Comparison of ENCODE assay signal across 10 mouse cellular contexts in the genomic region with DNA sequence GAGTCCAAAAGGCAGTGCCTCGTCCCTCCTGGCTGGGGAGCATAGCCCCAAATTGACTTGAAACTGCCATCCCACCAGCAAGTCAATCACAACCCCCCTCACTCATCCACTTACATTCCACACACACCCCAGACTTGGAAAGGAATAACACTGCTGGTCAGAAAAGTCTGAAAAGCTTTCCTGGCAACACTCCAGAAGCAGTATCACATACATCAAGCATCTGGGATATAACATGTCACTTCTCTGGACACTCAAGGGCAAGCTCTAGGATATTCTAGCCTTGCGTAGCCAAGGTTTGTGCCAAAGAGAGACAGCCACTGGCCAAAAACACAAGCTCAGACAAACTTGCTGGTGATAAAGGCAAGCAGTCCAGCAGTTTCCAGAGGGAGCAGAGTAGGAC. TPM values are rescaled to one million over a fixed set of nuclear protein-coding genes. Genes with fewer than 3 reads are reported as not detected.
DNase-seq lines count a peak whose midpoint lies in the region; ATAC-seq and TF ChIP-seq lines count a peak whose summit lies in the region.
"Had no signal": no experiment of that assay in that cellular context is flagged by ENCODE, and none has a peak within 500 bp of the region (broad histone marks: within the 10 kb centered on the region; RNA-seq: fewer than 3 reads in every experiment).

No protein-coding gene starts in this region.

- WGBS in heart, embryonic 16.5 days, result 29% methylated on average over 2 of the region's 2 CpGs
- WGBS in lung, postnatal 0 days, result 18% methylated on average over 2 of the region's 2 CpGs
- WGBS in intestine, embryonic 15.5 days, result 58% methylated on average over 2 of the region's 2 CpGs
- 38% methylated on average over 2 of the region's 2 CpGs for WGBS in stomach, embryonic 15.5 days

- no peak overlapping the region for H3K4me2 ChIP-seq in heart, embryonic 16.5 days (ENCODE audit: low read depth, low read length)
- H3K4me2 ChIP-seq in lung, postnatal 0 days (replicated peaks; ENCODE audit: low read depth, low read length), result peak overlapping the region; percentile 36
- H3K4me2 ChIP-seq in intestine, embryonic 15.5 days (replicated peaks), result no peak overlapping the region
- H3K4me2 ChIP-seq in stomach, embryonic 15.5 days, result no peak overlapping the region
- H3K4me2 ChIP-seq: neural tube, embryonic 12.5 days had no signal

- no peaks in the 10 kb centered on the region for H3K36me3 ChIP-seq in heart, embryonic 16.5 days (ENCODE audit: control insufficient read depth, insufficient read depth)
- no peaks in the 10 kb centered on the region for H3K36me3 ChIP-seq in lung, postnatal 0 days (ENCODE audit: insufficient read depth, low read length)
- no peaks in the 10 kb centered on the region for H3K36me3 ChIP-seq in intestine, embryonic 15.5 days
- H3K36me3 ChIP-seq in stomach, embryonic 15.5 days, result no peaks in the 10 kb centered on the region
- H3K36me3 ChIP-seq: neural tube, embryonic 12.5 days had no signal

- H3K9me3 ChIP-seq in heart, embryonic 16.5 days (replicated peaks; ENCODE audit: control insufficient read depth, low read length), result no peaks in the 10 kb centered on the region
- no peaks in the 10 kb centered on the region for H3K9me3 ChIP-seq in lung, postnatal 0 days (ENCODE audit: low read length)
- H3K9me3 ChIP-seq in intestine, embryonic 15.5 days, result no peaks in the 10 kb centered on the region
- no peaks in the 10 kb centered on the region for H3K9me3 ChIP-seq in stomach, embryonic 15.5 days
- H3K9me3 ChIP-seq: neural tube, embryonic 12.5 days had no signal

- no peak overlapping the region for H3K9ac ChIP-seq in heart, embryonic 16.5 days (ENCODE audit: low read length)
- no peak overlapping the region for H3K9ac ChIP-seq in lung, postnatal 0 days (replicated peaks; ENCODE audit: low read depth)
- no peak overlapping the region for H3K9ac ChIP-seq in intestine, embryonic 15.5 days
- H3K9ac ChIP-seq in stomach, embryonic 15.5 days, result no peak overlapping the region
- H3K9ac ChIP-seq: neural tube, embryonic 12.5 days had no signal

- H3K27ac ChIP-seq in heart, embryonic 16.5 days (ENCODE audit: low read length), result peak overlapping the region; percentile 41
- H3K27ac ChIP-seq in lung, postnatal 0 days (ENCODE audit: low read length), result peak overlapping the region; percentile 87
- peak overlapping the region; percentile 24; the same call in 1 of the 2 replicates for H3K27ac ChIP-seq in intestine, embryonic 15.5 days
- H3K27ac ChIP-seq in stomach, embryonic 15.5 days, result peak overlapping the region; percentile 69
- H3K27ac ChIP-seq: neural tube, embryonic 12.5 days had no signal

- no peak for DNase-seq in heart, adult 11 months
- DNase-seq in lung, postnatal 0 days (ENCODE audit: low spot score), result peak; percentile 80
- no peak for DNase-seq in lung, adult 18-20 months
- DNase-seq: cerebellum, postnatal 14 days had no signal

- 0 out of 2 replicates have a peak, but pooled peaks have one; percentile 20 for TF ChIP-seq EP300 in lung, postnatal 0 days (IDR thresholded peaks at IDR 0.05)

- ATAC-seq in heart, embryonic 16.5 days (replicated peaks; ENCODE audit: extremely low read depth, insufficient read depth, low FRiP score), result peak; percentile 58
- peak; percentile 61 for ATAC-seq in lung, postnatal 0 days
- peak; percentile 21; the same call in 1 of the 2 replicates for ATAC-seq in intestine, embryonic 15.5 days
- no peak for ATAC-seq in stomach, embryonic 15.5 days (ENCODE audit: insufficient read depth, low FRiP score, low read depth)
- ATAC-seq in megakaryocyte progenitor cell, adult 5-6 weeks (replicated peaks; ENCODE audit: poor library complexity), result no peak
- ATAC-seq: hindbrain, embryonic 16.5 days had no signal

- TF ChIP-seq CTCF in lung, postnatal 0 days (IDR thresholded peaks at IDR 0.05), result no peak

- H3K27me3 ChIP-seq in heart, embryonic 16.5 days (ENCODE audit: control insufficient read depth, insufficient read depth, low read length), result no peaks in the 10 kb centered on the region
- no peaks in the 10 kb centered on the region for H3K27me3 ChIP-seq in lung, postnatal 0 days (replicated peaks; ENCODE audit: insufficient read depth, low read length)
- no peaks in the 10 kb centered on the region for H3K27me3 ChIP-seq in intestine, embryonic 15.5 days (replicated peaks)
- no peaks in the 10 kb centered on the region for H3K27me3 ChIP-seq in stomach, embryonic 15.5 days (replicated peaks)
- H3K27me3 ChIP-seq: neural tube, embryonic 12.5 days had no signal

- peaks cover 21% of the 10 kb centered on the region for H3K4me1 ChIP-seq in heart, embryonic 16.5 days (ENCODE audit: control insufficient read depth, insufficient read depth, low read length)
- H3K4me1 ChIP-seq in lung, postnatal 0 days (ENCODE audit: insufficient read depth, low read depth, low read length), result peaks cover 25% of the 10 kb centered on the region; the same call in 1 of the 2 replicates
- peaks cover 32% of the 10 kb centered on the region for H3K4me1 ChIP-seq in intestine, embryonic 15.5 days (replicated peaks)
- peaks cover 24% of the 10 kb centered on the region for H3K4me1 ChIP-seq in stomach, embryonic 15.5 days

- no peak overlapping the region for H3K4me3 ChIP-seq in heart, embryonic 16.5 days (ENCODE audit: low read length)
- H3K4me3 ChIP-seq in lung, postnatal 0 days (ENCODE audit: low read depth, low read length), result peak overlapping the region; percentile 17; the same call in 1 of the 2 replicates
- H3K4me3 ChIP-seq in intestine, embryonic 15.5 days (replicated peaks), result no peak overlapping the region
- no peak overlapping the region for H3K4me3 ChIP-seq in stomach, embryonic 15.5 days (replicated peaks)
- H3K4me3 ChIP-seq: neural tube, embryonic 12.5 days had no signal

RNA-seq across cellular contexts. Expression of a gene that starts 35.7 kb away (rescaled TPM):
- polyA plus RNA-seq in heart, embryonic 16.5 days (2015; fragmentation: Nextera tagmentation; extraction: Ambion mirVana), result 54.3 and 56.3 TPM in 2 replicates
- 85.9 and 104 TPM in 2 replicates for polyA plus RNA-seq in lung, postnatal 0 days (2015; fragmentation: Nextera tagmentation; extraction: Ambion mirVana)
- 57.8 and 61.8 TPM in 2 replicates for polyA plus RNA-seq in intestine, embryonic 15.5 days (2015; fragmentation: Nextera tagmentation; extraction: Ambion mirVana)
- polyA plus RNA-seq in stomach, embryonic 15.5 days (2015; fragmentation: Nextera tagmentation; extraction: Ambion mirVana), result 65.2 and 67.8 TPM in 2 replicates
- 45.3 and 45.9 TPM in 2 replicates for total RNA-seq in megakaryocyte progenitor cell, adult 5-6 weeks (2015)
- total RNA-seq in megakaryocyte progenitor cell, adult 5-6 weeks (2017), result 45.9 and 47.1 TPM in 2 replicates

Comparison
In these comparisons a context has a peak if more than half of its experiments do, and no peak if none do; other contexts are left out.
1. ATAC-seq: peak in heart, embryonic 16.5 days (single experiment), lung, postnatal 0 days (single experiment) and intestine, embryonic 15.5 days (single experiment); none in stomach, embryonic 15.5 days (single experiment) and megakaryocyte progenitor cell, adult 5-6 weeks (single experiment).
2. H3K27ac ChIP-seq: peak in every context shown above with its lines; median percentile 87 in lung, postnatal 0 days; 69 in stomach, embryonic 15.5 days; 41 in heart, embryonic 16.5 days; 24 in intestine, embryonic 15.5 days.